Mouse (Mus musculus): Measurements from ENCODE around the gene 4931428F04Rik. TPM values are rescaled to one million over a fixed set of nuclear protein-coding genes. Genes with fewer than 3 reads are reported as not detected.

Gene 4931428F04Rik
- polyA plus RNA-seq, 1 experiment from 2014 or later: 122 TPM

- Histone ChIP-seq H3K27me3 (replicated peaks) (no peaks in the 10 kb centered on the region), H3K9me3 (replicated peaks) (no peaks in the 10 kb centered on the region), H3K27ac (replicated peaks) (peak within 1 kb of the TSS; percentile 48), H3K4me2 (peak within 1 kb of the TSS; percentile 50), H3K9ac (replicated peaks) (no peak within 1 kb of the TSS), H3K36me3 (peaks cover 78% of the 10 kb centered on the region), H3K4me3 (replicated peaks) (peak within 1 kb of the TSS; percentile 8), H3K4me1 (peaks cover 20% of the 10 kb centered on the region)
- WGBS: 12% methylated on average over 30 of the region's 30 CpGs
- ATAC-seq (ENCODE audit: low FRiP score): peak; percentile 55
These were observed 15.8 kb upstream of the 4931428F04Rik start, which contains the start of gene Elmo3 for GRCm38 (mm10) chr8:105305211-105306145. TSS of gene Elmo3 (plus strand) at chr8:105305601.

GRCm38 (mm10) chr8:105304325-105305210 is 14.9 kb upstream of the 4931428F04Rik start:
- H3K4me2 ChIP-seq: no peak overlapping the region
- no peaks in the 10 kb centered on the region for H3K9me3 ChIP-seq (replicated peaks)
- no peak overlapping the region for H3K9ac ChIP-seq (replicated peaks)
- peaks cover 78% of the 10 kb centered on the region for H3K36me3 ChIP-seq
- WGBS: 72% methylated on average over 9 of the region's 9 CpGs
- H3K4me1 ChIP-seq: peaks cover 24% of the 10 kb centered on the region
- no peak for ATAC-seq (ENCODE audit: low FRiP score)
- no peak overlapping the region for H3K4me3 ChIP-seq (replicated peaks)
- H3K27ac ChIP-seq (replicated peaks): peak overlapping the region; percentile 48
- no peaks in the 10 kb centered on the region for H3K27me3 ChIP-seq (replicated peaks)

DNA sequence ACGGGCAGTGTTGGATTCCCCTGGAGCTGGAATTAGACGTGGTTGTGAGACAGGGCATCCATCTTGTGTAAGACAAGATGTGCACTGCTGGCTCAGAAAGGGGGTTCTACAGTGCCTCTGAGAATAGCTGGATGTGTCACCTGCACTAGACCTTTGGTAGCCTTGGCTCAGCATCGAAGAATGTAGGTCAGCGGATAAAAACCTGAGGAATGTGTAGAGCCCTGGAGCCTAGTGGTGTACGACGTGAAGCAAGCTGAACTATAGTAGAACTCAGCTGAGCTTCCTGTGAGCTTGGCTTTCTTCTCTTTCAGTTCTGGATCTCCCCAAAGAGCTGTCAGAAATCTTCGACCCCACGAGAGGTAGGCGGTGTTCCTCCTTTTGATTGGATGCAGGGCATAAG is 14.2 kb upstream of the 4931428F04Rik start:
- no peaks in the 10 kb centered on the region for H3K9me3 ChIP-seq (replicated peaks)
- H3K4me3 ChIP-seq (replicated peaks): no peak overlapping the region
- no peak overlapping the region for H3K27ac ChIP-seq (replicated peaks)
- H3K27me3 ChIP-seq (replicated peaks): no peaks in the 10 kb centered on the region
- ATAC-seq (ENCODE audit: low FRiP score): no peak
- 77% methylated on average over 9 of the region's 9 CpGs for WGBS
- H3K9ac ChIP-seq (replicated peaks): no peak overlapping the region
- no peak overlapping the region for H3K4me2 ChIP-seq
- H3K4me1 ChIP-seq: peaks cover 29% of the 10 kb centered on the region
- peaks cover 76% of the 10 kb centered on the region for H3K36me3 ChIP-seq

DNA sequence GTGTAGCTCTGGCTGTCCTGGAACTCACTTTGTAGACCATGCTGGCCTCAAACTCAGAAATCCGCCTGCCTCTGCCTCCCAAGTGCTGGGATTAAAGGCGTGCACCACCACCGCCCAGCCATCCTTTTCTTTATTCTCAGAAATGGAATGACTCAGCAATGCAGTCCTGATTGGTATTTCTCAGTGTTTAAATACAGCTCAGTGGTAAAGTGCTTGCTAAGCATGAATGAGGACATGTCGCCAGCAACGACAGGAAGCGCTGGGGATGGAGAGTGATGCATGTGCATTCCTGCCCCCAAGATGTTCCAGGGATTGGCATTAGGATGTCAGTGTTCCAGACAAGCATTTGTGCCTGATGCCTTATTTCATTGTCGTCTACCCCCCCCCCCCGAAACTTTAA is 13.7 kb upstream of the 4931428F04Rik start:
- H3K36me3 ChIP-seq: peaks cover 74% of the 10 kb centered on the region
- 88% methylated on average over 8 of the region's 8 CpGs for WGBS

GRCm38 (mm10) chr8:105299962-105300361 is 10.3 kb upstream of the 4931428F04Rik start:
- Histone ChIP-seq H3K27ac (replicated peaks) (no peak overlapping the region), H3K4me2 (no peak overlapping the region), H3K9me3 (replicated peaks) (no peaks in the 10 kb centered on the region), H3K36me3 (peaks cover 52% of the 10 kb centered on the region), H3K4me1 (peaks cover 33% of the 10 kb centered on the region), H3K4me3 (replicated peaks) (no peak overlapping the region), H3K9ac (replicated peaks) (no peak overlapping the region), H3K27me3 (replicated peaks) (no peaks in the 10 kb centered on the region; the same call in 1 of the 2 replicates)
- no peak for ATAC-seq (ENCODE audit: low FRiP score)
- 97% methylated on average over 8 of the region's 8 CpGs for WGBS

More for the DNA sequence above, 13.7 kb upstream of the 4931428F04Rik start:
- ATAC-seq (ENCODE audit: low FRiP score): no peak
- no peak overlapping the region for H3K4me2 ChIP-seq
- peaks cover 34% of the 10 kb centered on the region for H3K4me1 ChIP-seq
- H3K9ac ChIP-seq (replicated peaks): no peak overlapping the region
- H3K9me3 ChIP-seq (replicated peaks): no peaks in the 10 kb centered on the region
- H3K4me3 ChIP-seq (replicated peaks): no peak overlapping the region
- H3K27me3 ChIP-seq (replicated peaks): no peaks in the 10 kb centered on the region
- no peak overlapping the region for H3K27ac ChIP-seq (replicated peaks)

DNA sequence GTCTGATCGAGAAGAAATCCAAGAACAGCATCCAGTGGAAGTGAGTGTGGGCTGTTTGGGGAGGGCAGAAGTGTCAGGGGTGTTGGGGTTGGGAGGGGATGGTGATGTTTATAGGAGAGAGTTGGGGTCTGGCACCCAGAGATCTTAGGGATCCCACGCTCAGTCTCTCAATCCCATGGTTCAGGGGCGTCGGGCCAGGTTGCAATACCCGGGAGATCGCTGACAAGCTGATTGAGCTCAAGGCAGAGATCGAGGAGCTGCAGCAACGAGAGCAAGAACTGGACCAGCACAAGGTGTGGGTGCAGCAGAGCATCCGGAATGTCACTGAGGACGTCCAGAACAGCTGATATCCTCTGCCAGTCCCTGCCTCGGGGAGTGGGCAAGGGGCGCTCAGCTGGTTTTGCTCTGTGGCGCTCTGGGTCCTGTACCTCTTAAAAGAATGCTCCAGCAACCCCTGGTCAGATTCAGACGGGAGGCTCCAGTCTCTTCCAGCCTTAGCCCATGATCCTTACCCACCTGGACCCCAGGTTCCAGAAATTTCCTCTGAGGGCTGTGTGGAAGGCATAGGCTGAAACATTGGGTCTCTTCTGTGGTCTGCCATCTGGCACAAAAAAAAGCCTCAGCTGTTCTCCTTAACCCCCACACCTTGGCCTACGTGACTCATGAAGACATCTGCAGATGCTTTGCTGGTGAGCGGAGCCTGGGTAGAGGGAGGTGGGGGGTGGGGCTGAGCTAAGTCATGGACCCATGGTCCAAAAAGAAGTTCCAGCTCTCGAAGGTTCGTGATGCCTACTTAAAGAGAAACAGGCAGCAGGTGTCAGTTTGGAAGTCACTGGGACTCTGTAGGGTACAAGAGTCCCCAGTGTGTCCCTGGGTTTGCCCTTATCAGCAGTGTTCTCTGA is 8.9 kb upstream of the 4931428F04Rik start:
- peak overlapping the region; percentile 75 for H3K4me3 ChIP-seq (replicated peaks)
- H3K9me3 ChIP-seq (replicated peaks): no peaks in the 10 kb centered on the region
- peak overlapping the region; percentile 61; the same call in 1 of the 2 replicates for H3K27ac ChIP-seq (replicated peaks)
- peak overlapping the region; percentile 90 for H3K4me2 ChIP-seq
- peak overlapping the region; percentile 82 for H3K9ac ChIP-seq (replicated peaks)
- WGBS: 67% methylated on average over 18 of the region's 18 CpGs
- peaks cover 44% of the 10 kb centered on the region for H3K36me3 ChIP-seq
- H3K4me1 ChIP-seq: peaks cover 26% of the 10 kb centered on the region
- ATAC-seq (ENCODE audit: low FRiP score): 0 out of 2 replicates have a peak, but pooled peaks have one; percentile 2
- no peaks in the 10 kb centered on the region; the same call in 1 of the 2 replicates for H3K27me3 ChIP-seq (replicated peaks)

DNA sequence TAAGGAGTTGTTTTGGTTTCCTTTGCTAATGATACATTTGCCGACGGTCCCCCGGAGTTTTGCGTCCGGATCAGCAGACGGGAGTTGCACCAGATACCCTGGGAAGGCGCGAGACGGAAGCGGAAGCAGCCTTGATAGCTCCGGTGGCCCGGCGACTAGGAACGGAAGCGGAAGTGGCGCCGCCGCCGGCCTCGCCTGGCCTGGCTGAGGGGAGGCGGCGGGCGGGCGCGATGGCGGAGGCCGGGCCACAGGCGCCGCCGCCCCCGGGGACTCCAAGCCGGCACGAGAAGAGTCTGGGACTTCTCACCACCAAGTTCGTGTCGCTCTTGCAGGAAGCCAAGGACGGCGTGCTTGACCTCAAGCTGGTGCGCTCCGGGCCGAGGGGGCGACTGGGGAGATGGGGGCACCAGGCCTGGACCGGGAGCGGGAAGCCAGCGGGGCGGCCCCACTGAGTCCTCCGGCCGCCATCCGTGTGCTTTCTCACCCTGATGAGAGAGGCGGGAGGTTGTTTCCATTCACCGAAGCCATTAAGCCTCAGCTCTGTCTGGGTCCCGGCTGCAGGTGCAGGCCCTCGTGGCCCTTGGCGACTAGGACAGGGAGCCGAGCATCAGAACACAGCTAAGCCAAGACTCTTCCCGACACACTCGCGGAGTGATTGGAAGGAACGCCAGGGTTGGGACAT is 8.0 kb upstream of the 4931428F04Rik start, which contains the start of gene E2f4:
Gene E2f4, plus strand, starts transcription at position 153 of the 682 bp plus-strand sequence.
- peak; percentile 89 for ATAC-seq (ENCODE audit: low FRiP score)
- Histone ChIP-seq H3K9me3 (replicated peaks) (no peaks in the 10 kb centered on the region), H3K36me3 (peaks cover 37% of the 10 kb centered on the region), H3K27me3 (replicated peaks) (no peaks in the 10 kb centered on the region; the same call in 1 of the 2 replicates), H3K4me3 (replicated peaks) (peak within 1 kb of the TSS; percentile 75), H3K9ac (replicated peaks) (peak within 1 kb of the TSS; percentile 82), H3K27ac (replicated peaks) (peak within 1 kb of the TSS; percentile 71), H3K4me1 (peaks cover 26% of the 10 kb centered on the region), H3K4me2 (peak within 1 kb of the TSS; percentile 90)
- under 1% methylated on average over 57 of the region's 58 CpGs for WGBS

DNA sequence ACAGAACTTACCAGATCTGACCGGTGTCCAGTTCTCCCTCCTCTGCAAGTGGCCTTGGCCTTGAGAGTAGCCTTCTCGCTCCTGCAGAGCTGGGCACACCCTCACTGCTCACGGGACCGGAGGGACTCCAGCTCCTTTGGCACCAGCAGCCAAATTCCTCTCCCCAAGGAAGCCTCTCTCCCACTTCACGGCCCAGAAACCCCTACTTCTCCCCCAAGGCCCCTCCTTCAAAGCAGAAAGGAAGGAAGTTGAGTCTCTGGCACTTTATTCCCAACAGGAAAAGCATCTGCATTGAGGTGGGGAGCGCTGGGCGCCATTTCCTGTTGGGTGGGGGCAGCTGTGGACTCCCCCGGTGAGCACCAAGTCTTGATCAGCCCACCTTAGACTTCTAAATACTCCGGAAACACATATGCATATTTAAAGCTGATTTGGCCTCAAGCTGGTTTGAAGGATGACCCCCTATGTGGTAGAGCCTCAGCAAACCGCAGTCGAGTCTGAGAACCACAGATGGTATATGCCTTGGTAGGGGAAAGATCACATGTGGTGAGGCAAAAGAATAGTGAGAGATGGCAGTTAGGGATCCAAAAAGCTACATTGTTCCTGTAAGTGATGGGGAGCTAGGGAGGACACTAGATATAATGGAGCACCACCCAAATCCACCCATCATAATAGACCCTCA is 6.4 kb upstream of the 4931428F04Rik start, which contains the start of gene Exoc3l:
Gene Exoc3l, minus strand, starts transcription at position 207 of the 679 bp plus-strand sequence.
- ATAC-seq (ENCODE audit: low FRiP score): no peak
- H3K4me3 ChIP-seq (replicated peaks): peak within 1 kb of the TSS; percentile 75
- no peaks in the 10 kb centered on the region for H3K9me3 ChIP-seq (replicated peaks)
- peaks cover 22% of the 10 kb centered on the region for H3K36me3 ChIP-seq
- H3K4me1 ChIP-seq: peaks cover 26% of the 10 kb centered on the region
- peak within 1 kb of the TSS; percentile 71; the same call in 1 of the 2 replicates for H3K27ac ChIP-seq (replicated peaks)
- peak within 1 kb of the TSS; percentile 90 for H3K4me2 ChIP-seq
- WGBS: 68% methylated on average over 11 of the region's 11 CpGs
- peak within 1 kb of the TSS; percentile 33 for H3K9ac ChIP-seq (replicated peaks)
- H3K27me3 ChIP-seq (replicated peaks): no peaks in the 10 kb centered on the region; the same call in 1 of the 2 replicates

GRCm38 (mm10) chr8:105295256-105295655 is 5.6 kb upstream of the 4931428F04Rik start:
- H3K36me3 ChIP-seq: peaks cover 14% of the 10 kb centered on the region
- WGBS: 73% methylated on average over 11 of the region's 11 CpGs
- no peaks in the 10 kb centered on the region; the same call in 1 of the 2 replicates for H3K27me3 ChIP-seq (replicated peaks)
- peak overlapping the region; percentile 17; the same call in 1 of the 2 replicates for H3K4me2 ChIP-seq
- H3K4me3 ChIP-seq (replicated peaks): 0 out of 2 replicates have a peak overlapping the region, but pooled peaks have one; percentile 3
- peaks cover 34% of the 10 kb centered on the region for H3K4me1 ChIP-seq
- no peaks in the 10 kb centered on the region for H3K9me3 ChIP-seq (replicated peaks)
- no peak overlapping the region for H3K27ac ChIP-seq (replicated peaks)
- H3K9ac ChIP-seq (replicated peaks): no peak overlapping the region
- ATAC-seq (ENCODE audit: low FRiP score): no peak
